Mouse (Mus musculus) right cerebral cortex, adult 2 months (tissue): ENCODE data around the gene Gm9837.

Experiments used
- DNase-seq, 2 experiments: peaks; one replicate each; pipeline ENCODE4 v3.0.0; 2021 to 2022; ENCODE audit warnings: low spot score in 2 of 2

Gm9837 gene

GRCm38 (mm10) chr11:53425711-53426255 is 44.5 kb downstream of the Gm9837 start:
- no peak for DNase-seq

- peak in 1 of 2 experiments; percentile 44 for DNase-seq
Measured at GRCm38 (mm10) chr11:53425251-53425650, 45.0 kb downstream of the Gm9837 start.

GRCm38 (mm10) chr11:53424826-53425225 is 45.5 kb downstream of the Gm9837 start:
- no peak for DNase-seq

- no peak for DNase-seq
Measured at GRCm38 (mm10) chr11:53423036-53423435, 47.2 kb downstream of the Gm9837 start, which contains the start of gene Leap2. Gene Leap2, minus strand, starts transcription at chr11:53423170.
